Mouse (Mus musculus): ENCODE measurements around the gene Pold1.

The Pold1 gene

GRCm38 (mm10) chr7:44525126-44525832, 23.4 kb downstream of the Pold1 start:
- DNase-seq (ENCODE audit: low spot score): peak; percentile 89

- no peak for DNase-seq (ENCODE audit: low spot score)
Measured at GRCm38 (mm10) chr7:44524502-44524901, 24.1 kb downstream of the Pold1 start, which contains the start of gene Mybpc2. Mybpc2 (minus strand) TSS chr7:44524656.

- DNase-seq (ENCODE audit: low spot score): no peak
Measured at GRCm38 (mm10) chr7:44523056-44523455, 25.6 kb downstream of the Pold1 start.

- DNase-seq (ENCODE audit: low spot score): peak; percentile 53
Measured at GRCm38 (mm10) chr7:44521710-44522109, 26.9 kb downstream of the Pold1 start.

- no peak for DNase-seq (ENCODE audit: low spot score)
Measured at GRCm38 (mm10) chr7:44520990-44521389, 27.7 kb downstream of the Pold1 start.

- no peak for DNase-seq (ENCODE audit: low spot score)
Measured at GRCm38 (mm10) chr7:44519240-44519913, 29.3 kb downstream of the Pold1 start.

- DNase-seq (ENCODE audit: low spot score): no peak
Measured at GRCm38 (mm10) chr7:44507491-44507890, 41.2 kb downstream of the Pold1 start.

- peak; percentile 45 for DNase-seq (ENCODE audit: low spot score)
Measured at GRCm38 (mm10) chr7:44501563-44502115, 47.0 kb downstream of the Pold1 start.

- no peak for DNase-seq (ENCODE audit: low spot score)
Measured at GRCm38 (mm10) chr7:44500046-44500445, 48.6 kb downstream of the Pold1 start.

- DNase-seq (ENCODE audit: low spot score): no peak
Measured at GRCm38 (mm10) chr7:44498922-44499321, 49.7 kb downstream of the Pold1 start.

GRCm38 (mm10) chr7:44497361-44498055, 51.1 kb downstream of the Pold1 start:
- DNase-seq (ENCODE audit: low spot score): no peak

GRCm38 (mm10) chr7:44496771-44497109, 51.9 kb downstream of the Pold1 start:
- DNase-seq (ENCODE audit: low spot score): no peak

- DNase-seq (ENCODE audit: low spot score): peak; percentile 97
Measured at GRCm38 (mm10) chr7:44495992-44496770, 52.5 kb downstream of the Pold1 start, which contains the start of the genes Emc10 and Fam71e1. Emc10 (minus strand) TSS chr7:44496529. Fam71e1 (plus strand) TSS chr7:44496581.

- DNase-seq (ENCODE audit: low spot score): no peak
Measured at GRCm38 (mm10) chr7:44495086-44495485, 53.6 kb downstream of the Pold1 start.

GRCm38 (mm10) chr7:44494681-44495080, 54.0 kb downstream of the Pold1 start:
- DNase-seq (ENCODE audit: low spot score): no peak

- peak; percentile 2 for DNase-seq (ENCODE audit: low spot score)
Measured at GRCm38 (mm10) chr7:44492166-44492826, 56.4 kb downstream of the Pold1 start.

- DNase-seq (ENCODE audit: low spot score): peak; percentile 2
Measured at GRCm38 (mm10) chr7:44491391-44491790, 57.3 kb downstream of the Pold1 start.

GRCm38 (mm10) chr7:44490281-44490680, 58.4 kb downstream of the Pold1 start:
- no peak for DNase-seq (ENCODE audit: low spot score)

- DNase-seq (ENCODE audit: low spot score): peak; percentile 2
Measured at GRCm38 (mm10) chr7:44488545-44488944, 60.1 kb downstream of the Pold1 start.

- DNase-seq (ENCODE audit: low spot score): peak; percentile 1
Measured at GRCm38 (mm10) chr7:44487936-44488335, 60.7 kb downstream of the Pold1 start.

- DNase-seq (ENCODE audit: low spot score): peak; percentile 4
Measured at GRCm38 (mm10) chr7:44486927-44487575, 61.6 kb downstream of the Pold1 start.

Measured in ovary, postnatal 36 days (tissue).